Comparison of ENCODE assay signal across 11 mouse cellular contexts in the genomic region with DNA sequence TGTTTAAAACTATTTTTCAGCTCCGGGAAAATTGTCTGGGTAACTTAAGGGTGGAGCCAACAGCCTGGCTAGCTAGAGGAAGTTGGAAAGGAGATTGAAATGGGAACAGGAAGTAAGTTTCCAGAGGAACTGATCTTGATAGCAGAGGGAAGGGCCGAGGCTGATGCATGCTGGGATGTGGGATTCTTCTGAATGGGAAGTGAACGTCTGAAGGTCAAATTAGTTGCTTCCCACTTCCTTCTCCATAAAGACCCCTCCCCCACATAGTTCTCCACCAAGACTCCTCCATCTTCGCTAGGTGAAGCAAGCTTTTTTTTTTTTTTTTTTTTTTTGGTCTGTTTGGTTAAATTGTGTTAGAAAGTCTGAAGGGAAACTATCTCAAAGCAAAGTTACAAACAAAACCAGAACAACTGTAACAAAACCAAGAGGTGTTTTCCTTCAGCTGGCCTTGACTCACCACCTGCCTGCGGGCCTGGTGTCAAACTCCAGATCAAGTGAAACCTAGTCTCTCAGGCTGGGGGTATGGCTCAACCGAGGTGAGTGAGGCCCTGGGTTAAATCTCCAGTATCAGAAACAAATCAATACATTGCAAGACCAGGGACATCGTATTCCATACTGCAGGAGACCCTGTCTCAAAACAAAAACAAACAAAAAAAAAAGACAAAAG. TPM values are rescaled to one million over a fixed set of nuclear protein-coding genes. Genes with fewer than 3 reads are reported as not detected.
DNase-seq lines count a peak whose midpoint lies in the region; TF ChIP-seq lines count a peak whose summit lies in the region.
"Had no signal": no experiment of that assay in that cellular context is flagged by ENCODE, and none has a peak within 500 bp of the region (broad histone marks: within the 10 kb centered on the region; RNA-seq: fewer than 3 reads in every experiment).

No protein-coding gene starts in this region.

- 45% methylated on average over 7 of the region's 7 CpGs for WGBS in heart, adult 2 months
- 15% methylated on average over 5 of the region's 7 CpGs for WGBS in macrophage (ENCODE audit: missing documents)

- H3K36me3 ChIP-seq in heart, adult 2 months (ENCODE audit: control insufficient read depth, insufficient read depth, low read length), result no peaks in the 10 kb centered on the region
- no peaks in the 10 kb centered on the region for H3K36me3 ChIP-seq in macrophage (ENCODE audit: inconsistent target)

- H3K9ac ChIP-seq in heart, adult 2 months (ENCODE audit: low read depth, low read length), result no peak overlapping the region

- TF ChIP-seq EP300 in heart, adult 2 months (IDR thresholded peaks at IDR 0.05; ENCODE audit: insufficient read depth, low read depth, low read length), result peak; percentile 83

- peaks cover 2% of the 10 kb centered on the region; the same call in 1 of the 2 replicates for H3K4me1 ChIP-seq in heart, adult 2 months (ENCODE audit: control insufficient read depth, insufficient read depth, low read length)

- TF ChIP-seq POLR2A in heart, adult 2 months (IDR thresholded peaks at IDR 0.05; ENCODE audit: insufficient read depth, low read depth, low read length), result peak; percentile 47; the same call in 1 of the 2 replicates

- H3K27ac ChIP-seq in heart, adult 2 months, result peak overlapping the region; percentile 76
- H3K27ac ChIP-seq in macrophage, result peak overlapping the region; percentile 90

- DNase-seq in heart, adult 2 months, result peak in 1 of 2 experiments; percentile 68
- DNase-seq in heart, postnatal 25 days (ENCODE audit: low spot score), result no peak
- DNase-seq in R1 (ENCODE audit: low read depth, low spot score), result peak; percentile 99
- DNase-seq in kidney, adult 8-10 months, result peak; percentile 44 to 65
- no peak for DNase-seq in cerebellum, adult 11-12 months
- no peak for DNase-seq in thymus, postnatal 0 days (ENCODE audit: low spot score)
- no peak for DNase-seq in cerebellum, postnatal 14 days
- DNase-seq: cerebellum, postnatal 36 days; right cerebral cortex, postnatal 4 days had no signal

- no peaks in the 10 kb centered on the region for H3K79me2 ChIP-seq in heart, adult 2 months (replicated peaks; ENCODE audit: control insufficient read depth, insufficient read depth, low read length)
- peaks cover 19% of the 10 kb centered on the region; the same call in 1 of the 2 replicates for H3K79me2 ChIP-seq in macrophage (ENCODE audit: inconsistent target)

- H3K27me3 ChIP-seq in heart, adult 2 months (ENCODE audit: control insufficient read depth, insufficient read depth, low read length), result no peaks in the 10 kb centered on the region

- intact Hi-C loops in heart, adult 2 months (cut with DNase I), result loop anchor here (1.0 kb wide), 1 partner anchor 30 kb away; no protein-coding TSS in a partner anchor
- intact Hi-C loops in heart, postnatal 25 days (cut with DNase I), result loop anchor here (10.0 kb wide), 1 partner anchor 209 kb away; no protein-coding TSS in a partner anchor

- TF ChIP-seq CTCF in heart, adult 2 months (IDR thresholded peaks at IDR 0.05), result no peak

- no peak overlapping the region for H3K4me3 ChIP-seq in heart, adult 2 months
- no peak overlapping the region for H3K4me3 ChIP-seq in macrophage (ENCODE audit: inconsistent target)
- H3K4me3 ChIP-seq: myocyte had no signal

RNA-seq across cellular contexts. Expression of gene Zfp710, which starts 10.6 kb away (rescaled TPM):
- 10 to 100 TPM; 26.9 to 32.2 TPM for total RNA-seq in heart, adult 2 months (2021)
- polyA plus RNA-seq in heart, adult 2 months (2012; rRNA removed), result 33.4 and 35.5 TPM in 2 replicates
- total RNA-seq in heart, postnatal 25 days (2021), result 10 to 100 TPM; 27.7 to 29.9 TPM
- 100 to 1,000 TPM in 9 of 26 experiments, 10 to 100 TPM in 17; 10.9 to 127 (median 87.0) TPM for total RNA-seq in macrophage (2018; cell fraction: chromatin; rRNA removed)
- 10 to 100 TPM; 18.9 to 85.9 (median 65.4) TPM for total RNA-seq in macrophage (2018; cell fraction: cytosol; rRNA removed)
- total RNA-seq in macrophage (2018; cell fraction: nucleus; rRNA removed), result 100 to 1,000 TPM in 9 of 26 experiments, 10 to 100 TPM in 17; 15.7 to 151 (median 83.9) TPM
- polyA plus RNA-seq in macrophage (2018), result 33.7 to 69.0 TPM (median 50.1 TPM) in 3 replicates
- 6.5 and 7.3 TPM in 2 replicates for polyA plus RNA-seq in thymus, postnatal 0 days (2015; fragmentation: Nextera tagmentation; extraction: Ambion mirVana)

Comparison
In these comparisons a context has a peak if more than half of its experiments do, and no peak if none do; other contexts are left out.
1. DNase-seq: peak in R1 (single experiment) and kidney, adult 8-10 months (2 of 2); none in heart, postnatal 25 days (single experiment), cerebellum, adult 11-12 months (single experiment), thymus, postnatal 0 days (single experiment) and cerebellum, postnatal 14 days (0 of 2).